Mouse (Mus musculus) naive thymus-derived CD4-positive, alpha-beta T cell, adult 2 months (primary cell): Measurements from ENCODE around the gene Lpar5.

Source experiments
- DNase-seq: peaks from one replicate; pipeline ENCODE4 v3.0.0-alpha.2; 2011; ENCODE audit warnings: low read depth

Gene Lpar5

GRCm38 (mm10) chr6:125084424-125084823 is 16.7 kb downstream of the Lpar5 start:
- DNase-seq = peak; percentile 85

- no peak for DNase-seq
Measured at GRCm38 (mm10) chr6:125087937-125088336, 20.2 kb downstream of the Lpar5 start.

- no peak for DNase-seq
Measured at GRCm38 (mm10) chr6:125088561-125089321, 21.0 kb downstream of the Lpar5 start.

- DNase-seq = peak; percentile 39
Measured at GRCm38 (mm10) chr6:125089521-125090321, 22.0 kb downstream of the Lpar5 start.

- DNase-seq = no peak
Measured at GRCm38 (mm10) chr6:125090341-125091085, 22.8 kb downstream of the Lpar5 start.

- peak; percentile 55 for DNase-seq
Measured at GRCm38 (mm10) chr6:125092372-125092771, 24.7 kb downstream of the Lpar5 start.

GRCm38 (mm10) chr6:125094843-125095242 is 27.1 kb downstream of the Lpar5 start:
- DNase-seq = peak; percentile 42

- peak; percentile 94 for DNase-seq
Measured at GRCm38 (mm10) chr6:125095391-125096278, 27.9 kb downstream of the Lpar5 start, which contains the start of gene Chd4. Gene Chd4 (plus strand): TSS chr6:125095981.

- no peak for DNase-seq
Measured at GRCm38 (mm10) chr6:125096279-125096596, 28.5 kb downstream of the Lpar5 start.

GRCm38 (mm10) chr6:125096597-125097345 is 29.1 kb downstream of the Lpar5 start:
- peak; percentile 62 for DNase-seq

- DNase-seq = no peak
Measured at GRCm38 (mm10) chr6:125097346-125097689, 29.6 kb downstream of the Lpar5 start.

- DNase-seq = no peak
Measured at GRCm38 (mm10) chr6:125097951-125098350, 30.2 kb downstream of the Lpar5 start.

GRCm38 (mm10) chr6:125098513-125098912 is 30.8 kb downstream of the Lpar5 start:
- DNase-seq = no peak

GRCm38 (mm10) chr6:125099421-125099971 is 31.8 kb downstream of the Lpar5 start:
- DNase-seq = peak; percentile 79

- DNase-seq = no peak
Measured at GRCm38 (mm10) chr6:125101444-125101843, 33.7 kb downstream of the Lpar5 start.

- DNase-seq = no peak
Measured at GRCm38 (mm10) chr6:125104223-125104622, 36.5 kb downstream of the Lpar5 start.

- DNase-seq = no peak
Measured at GRCm38 (mm10) chr6:125107705-125108104, 40.0 kb downstream of the Lpar5 start.

GRCm38 (mm10) chr6:125109371-125109770 is 41.7 kb downstream of the Lpar5 start:
- DNase-seq = no peak

- peak; percentile 58 for DNase-seq
Measured at GRCm38 (mm10) chr6:125110927-125111326, 43.2 kb downstream of the Lpar5 start.

GRCm38 (mm10) chr6:125112553-125112952 is 44.8 kb downstream of the Lpar5 start:
- no peak for DNase-seq

- no peak for DNase-seq
Measured at GRCm38 (mm10) chr6:125119387-125119786, 51.7 kb downstream of the Lpar5 start.
